Comparison of ENCODE assay signal across 10 mouse cellular contexts in genomic region chr4:151738875-151739274, GRCm38 (mm10).
DNase-seq lines count a peak whose midpoint lies in the region; ATAC-seq and TF ChIP-seq lines count a peak whose summit lies in the region.
"Had no signal": no experiment of that assay in that cellular context is flagged by ENCODE, and none has a peak within 500 bp of the region (broad histone marks: within the 10 kb centered on the region; RNA-seq: fewer than 3 reads in every experiment).

No protein-coding gene starts in this region.

- DNase-seq in heart, postnatal 14 days, result no peak
- DNase-seq in liver, postnatal 0 days, result no peak
- peak; percentile 45 for DNase-seq in forebrain, embryonic 14.5 days (ENCODE audit: low spot score)
- peak; percentile 53 for DNase-seq in hindbrain, postnatal 0 days (ENCODE audit: low spot score)
- no peak for DNase-seq in embryo, embryonic 11 days
- DNase-seq: adrenal gland, postnatal 36 days; thymus, postnatal 14 days had no signal

- H3K27ac ChIP-seq in heart, embryonic 14.5 days (replicated peaks in 1 of 2; ENCODE audit: control insufficient read depth in 1 of 2, insufficient read depth in 1 of 2, low read depth in 2 of 2, low read length in 2 of 2), result peak overlapping the region; percentile 42; a peak in 3 of 4 replicates
- 0 out of 2 replicates have a peak overlapping the region, but pooled peaks have one; percentile 3 for H3K27ac ChIP-seq in liver, embryonic 15.5 days (replicated peaks)
- no peak overlapping the region for H3K27ac ChIP-seq in liver, postnatal 0 days (ENCODE audit: low read depth)
- H3K27ac ChIP-seq in forebrain, embryonic 14.5 days (ENCODE audit: low read depth, low read length), result no peak overlapping the region
- H3K27ac ChIP-seq in hindbrain, postnatal 0 days, result peak overlapping the region; percentile 27; the same call in 1 of the 2 replicates

- ATAC-seq in heart, embryonic 14.5 days (ENCODE audit: insufficient number of reproducible peaks, insufficient read depth, low FRiP score, low read depth), result no peak
- ATAC-seq in liver, embryonic 15.5 days (ENCODE audit: insufficient read depth), result no peak
- no peak for ATAC-seq in liver, postnatal 0 days
- no peak; the same call in 1 of the 2 replicates for ATAC-seq in forebrain, embryonic 14.5 days
- no peak for ATAC-seq in hindbrain, postnatal 0 days
- ATAC-seq: intestine, postnatal 0 days had no signal

- no peak overlapping the region for H3K4me3 ChIP-seq in heart, embryonic 14.5 days (ENCODE audit: control insufficient read depth in 1 of 2, insufficient read depth in 1 of 2, low read depth in 1 of 2, low read length in 2 of 2)
- H3K4me3 ChIP-seq in liver, embryonic 15.5 days (replicated peaks), result no peak overlapping the region
- H3K4me3 ChIP-seq in liver, postnatal 0 days (ENCODE audit: low read depth, low read length), result no peak overlapping the region
- H3K4me3 ChIP-seq in forebrain, embryonic 14.5 days (ENCODE audit: low read depth, low read length), result no peak overlapping the region
- H3K4me3 ChIP-seq in hindbrain, postnatal 0 days (ENCODE audit: low read length), result no peak overlapping the region

- no peaks in the 10 kb centered on the region for H3K9me3 ChIP-seq in heart, embryonic 14.5 days (ENCODE audit: control insufficient read depth, low read length)
- H3K9me3 ChIP-seq in liver, embryonic 15.5 days (replicated peaks), result no peaks in the 10 kb centered on the region
- H3K9me3 ChIP-seq in liver, postnatal 0 days (ENCODE audit: low read length), result no peaks in the 10 kb centered on the region
- H3K9me3 ChIP-seq in forebrain, embryonic 14.5 days (replicated peaks; ENCODE audit: control insufficient read depth, low read length), result no peaks in the 10 kb centered on the region
- H3K9me3 ChIP-seq in hindbrain, postnatal 0 days (ENCODE audit: low read length), result no peaks in the 10 kb centered on the region

- H3K4me1 ChIP-seq in heart, embryonic 14.5 days (ENCODE audit: control insufficient read depth in 2 of 2, insufficient read depth in 2 of 2, low read length in 2 of 2), result peaks cover 13 to 21% of the 10 kb centered on the region in 2 experiments; a peak in 3 of 4 replicates
- peaks cover 53% of the 10 kb centered on the region for H3K4me1 ChIP-seq in liver, embryonic 15.5 days (replicated peaks)
- peaks cover 23% of the 10 kb centered on the region for H3K4me1 ChIP-seq in liver, postnatal 0 days (ENCODE audit: insufficient read depth)
- peaks cover 10% of the 10 kb centered on the region; the same call in 1 of the 2 replicates for H3K4me1 ChIP-seq in forebrain, embryonic 14.5 days (ENCODE audit: control insufficient read depth, insufficient read depth, low read length)
- peaks cover 17% of the 10 kb centered on the region for H3K4me1 ChIP-seq in hindbrain, postnatal 0 days (ENCODE audit: insufficient read depth, low read length)

- TF ChIP-seq CTCF in liver, postnatal 0 days (IDR thresholded peaks at IDR 0.05; ENCODE audit: low read depth), result no peak
- no peak for TF ChIP-seq CTCF in hindbrain, postnatal 0 days (IDR thresholded peaks at IDR 0.05; ENCODE audit: low read depth)

- WGBS in heart, embryonic 14.5 days, result 58% methylated on average over 11 of the region's 11 CpGs
- 67% methylated on average over 11 of the region's 11 CpGs for WGBS in liver, embryonic 15.5 days (ENCODE audit: insufficient replicate concordance)
- WGBS in liver, postnatal 0 days (ENCODE audit: insufficient replicate concordance), result 68% methylated on average over 11 of the region's 11 CpGs
- 67% methylated on average over 11 of the region's 11 CpGs for WGBS in forebrain, embryonic 14.5 days
- WGBS in hindbrain, postnatal 0 days, result 25% methylated on average over 11 of the region's 11 CpGs

- H3K4me2 ChIP-seq in heart, embryonic 14.5 days (ENCODE audit: low read length), result no peak overlapping the region
- H3K4me2 ChIP-seq in liver, embryonic 15.5 days, result no peak overlapping the region
- no peak overlapping the region for H3K4me2 ChIP-seq in liver, postnatal 0 days (ENCODE audit: low read depth, low read length)
- H3K4me2 ChIP-seq in forebrain, embryonic 14.5 days (ENCODE audit: low read length), result no peak overlapping the region
- no peak overlapping the region for H3K4me2 ChIP-seq in hindbrain, postnatal 0 days (ENCODE audit: low read depth, low read length)

- H3K9ac ChIP-seq in heart, embryonic 14.5 days (ENCODE audit: low read length), result no peak overlapping the region
- H3K9ac ChIP-seq in liver, embryonic 15.5 days, result no peak overlapping the region
- H3K9ac ChIP-seq in liver, postnatal 0 days (replicated peaks), result no peak overlapping the region
- H3K9ac ChIP-seq in forebrain, embryonic 14.5 days (ENCODE audit: low read length), result no peak overlapping the region
- 0 out of 2 replicates have a peak overlapping the region, but pooled peaks have one; percentile 3 for H3K9ac ChIP-seq in hindbrain, postnatal 0 days (replicated peaks; ENCODE audit: low read length)

- no peak for TF ChIP-seq EP300 in liver, postnatal 0 days (IDR thresholded peaks at IDR 0.05; ENCODE audit: low read depth)

- no peaks in the 10 kb centered on the region for H3K27me3 ChIP-seq in heart, embryonic 14.5 days (ENCODE audit: control insufficient read depth, insufficient read depth, low read length)
- no peaks in the 10 kb centered on the region for H3K27me3 ChIP-seq in liver, embryonic 15.5 days
- no peaks in the 10 kb centered on the region for H3K27me3 ChIP-seq in liver, postnatal 0 days (ENCODE audit: insufficient read depth, low read length)
- H3K27me3 ChIP-seq in forebrain, embryonic 14.5 days (replicated peaks; ENCODE audit: control insufficient read depth, insufficient read depth, low read length), result no peaks in the 10 kb centered on the region
- H3K27me3 ChIP-seq in hindbrain, postnatal 0 days (ENCODE audit: insufficient read depth, low read length), result no peaks in the 10 kb centered on the region

- H3K36me3 ChIP-seq in heart, embryonic 14.5 days (ENCODE audit: control insufficient read depth, insufficient read depth, low read length), result no peaks in the 10 kb centered on the region
- H3K36me3 ChIP-seq in liver, embryonic 15.5 days (replicated peaks), result no peaks in the 10 kb centered on the region
- no peaks in the 10 kb centered on the region for H3K36me3 ChIP-seq in liver, postnatal 0 days (replicated peaks; ENCODE audit: insufficient read depth, low read length)
- no peaks in the 10 kb centered on the region for H3K36me3 ChIP-seq in forebrain, embryonic 14.5 days (ENCODE audit: control insufficient read depth, insufficient read depth, low read length)
- H3K36me3 ChIP-seq in hindbrain, postnatal 0 days (ENCODE audit: insufficient read depth, low read length), result no peaks in the 10 kb centered on the region

- intact Hi-C loops in heart, postnatal 14 days (cut with DNase I), result no loop called here

Comparison
In these comparisons a context has a peak if more than half of its experiments do, and no peak if none do; other contexts are left out.
1. H3K27ac ChIP-seq: peak in heart, embryonic 14.5 days (2 of 2), liver, embryonic 15.5 days (single experiment) and hindbrain, postnatal 0 days (single experiment); none in liver, postnatal 0 days (single experiment) and forebrain, embryonic 14.5 days (single experiment).
2. DNase-seq: peak in forebrain, embryonic 14.5 days (single experiment) and hindbrain, postnatal 0 days (single experiment); none in heart, postnatal 14 days (0 of 2), liver, postnatal 0 days (single experiment) and embryo, embryonic 11 days (single experiment).